Mouse (Mus musculus) G1E (cell line): Measurements from ENCODE around the gene Ube2m. TPM values are rescaled to one million over a fixed set of nuclear protein-coding genes. Genes with fewer than 3 reads are reported as not detected.

Experiments used
- ATAC-seq: 2 replicates; pipeline ENCODE4 v1.8.0; 2016; ENCODE audit warnings: mild to moderate bottlenecking; ENCODE audit not compliant: insufficient number of reproducible peaks, poor library complexity, low FRiP score, severe bottlenecking; ENCODE audit errors: extremely low read depth
- DNase-seq: peaks from one replicate; pipeline ENCODE4 v3.0.0; 2012; ENCODE audit warnings: low spot score
- H3K27me3 ChIP-seq: 2 replicates; pipeline ENCODE4 v1.6.1; 2012; ENCODE audit warnings: mild to moderate bottlenecking, low read length, inconsistent platforms; ENCODE audit not compliant: insufficient read depth
- H3K36me3 ChIP-seq: replicated peaks from 2 replicates; pipeline ENCODE3; 2012; ENCODE audit warnings: mild to moderate bottlenecking, inconsistent platforms
- H3K4me1 ChIP-seq: 2 replicates; pipeline ENCODE4 v1.6.1; 2012; ENCODE audit warnings: low read depth, low read length, inconsistent platforms, mixed read lengths; ENCODE audit not compliant: insufficient read depth
- H3K4me3 ChIP-seq: 2 replicates; pipeline ENCODE4 v1.5.1; 2012; ENCODE audit warnings: low read depth, mild to moderate bottlenecking, inconsistent platforms, low read length, moderate library complexity, mixed read lengths
- H3K9me3 ChIP-seq: replicated peaks from 2 replicates; pipeline ENCODE4 v1.6.1; 2012; ENCODE audit warnings: inconsistent platforms
- CTCF ChIP-seq: IDR thresholded peaks from 2 replicates; pipeline ENCODE4 v1.5.1; 2012; ENCODE audit warnings: low read depth, low read length, inconsistent platforms, mixed read lengths
- GATA1 ChIP-seq: IDR thresholded peaks from 2 replicates; pipeline ENCODE4 v1.6.1; 2012; ENCODE audit warnings: borderline replicate concordance, low read length, inconsistent platforms, mixed read lengths
- GATA2 ChIP-seq: IDR thresholded peaks from 2 replicates; pipeline ENCODE4 v1.6.1; 2012; ENCODE audit warnings: low read depth, low read length, inconsistent platforms, borderline replicate concordance
- POLR2AphosphoS5 ChIP-seq: IDR thresholded peaks from 2 replicates; pipeline ENCODE4 v1.6.1; 2012; ENCODE audit warnings: low read depth, low read length, inconsistent platforms; ENCODE audit not compliant: insufficient replicate concordance
- TAL1 ChIP-seq: conservative IDR thresholded peaks from 2 replicates; pipeline ENCODE4 v1.6.1; 2012; ENCODE audit warnings: low read depth, low read length, inconsistent platforms, mixed read lengths
- polyA plus RNA-seq: library from polyadenylated mRNA; stranded (reverse); fragments of >175 nt; gene quantifications from 2 replicates; pipeline ENCODE4 v1.2.3, GENCODE M21; 2012
- total RNA-seq, 2 experiments: library from RNA; stranded (forward) in 1 of 2; stranded (reverse) in 1 of 2; fragments of 200-1000 nt in 1 of 2; fragments of >200 nt in 1 of 2; fragmentation: Nextera tagmentation in 1 of 2; gene quantifications; 2 replicates each; pipeline ENCODE4 v1.2.3; 2014 to 2017

Ube2m gene
- total and polyA plus RNA-seq, 3 experiments, result 150 to 250 (median 151) TPM

GRCm38 (mm10) chr7:13036806-13037205 is 1.3 kb downstream of the Ube2m start:
- Histone ChIP-seq H3K9me3 (no peaks in the 10 kb centered on the region), H3K4me3 (peak overlapping the region; percentile 85), H3K4me1 (peaks cover 73% of the 10 kb centered on the region), H3K36me3 (peaks cover 60% of the 10 kb centered on the region), H3K27me3 (no peaks in the 10 kb centered on the region)
- no peak for DNase-seq
- TF ChIP-seq GATA1 (no peak), POLR2AphosphoS5 (no peak), GATA2 (no peak), TAL1 (no peak), CTCF (no peak)
- ATAC-seq, result no peak

- H3K4me1 ChIP-seq, result peaks cover 74% of the 10 kb centered on the region
- no peak for ATAC-seq
- no peaks in the 10 kb centered on the region for H3K9me3 ChIP-seq
- TF ChIP-seq POLR2AphosphoS5 (no peak), CTCF (no peak), GATA1 (no peak), TAL1 (no peak), GATA2 (no peak)
- no peaks in the 10 kb centered on the region for H3K27me3 ChIP-seq
- peaks cover 64% of the 10 kb centered on the region for H3K36me3 ChIP-seq
- DNase-seq, result no peak
- H3K4me3 ChIP-seq, result peak overlapping the region; percentile 83
These were observed 2.7 kb downstream of the Ube2m start for GRCm38 (mm10) chr7:13035211-13035855.

DNA sequence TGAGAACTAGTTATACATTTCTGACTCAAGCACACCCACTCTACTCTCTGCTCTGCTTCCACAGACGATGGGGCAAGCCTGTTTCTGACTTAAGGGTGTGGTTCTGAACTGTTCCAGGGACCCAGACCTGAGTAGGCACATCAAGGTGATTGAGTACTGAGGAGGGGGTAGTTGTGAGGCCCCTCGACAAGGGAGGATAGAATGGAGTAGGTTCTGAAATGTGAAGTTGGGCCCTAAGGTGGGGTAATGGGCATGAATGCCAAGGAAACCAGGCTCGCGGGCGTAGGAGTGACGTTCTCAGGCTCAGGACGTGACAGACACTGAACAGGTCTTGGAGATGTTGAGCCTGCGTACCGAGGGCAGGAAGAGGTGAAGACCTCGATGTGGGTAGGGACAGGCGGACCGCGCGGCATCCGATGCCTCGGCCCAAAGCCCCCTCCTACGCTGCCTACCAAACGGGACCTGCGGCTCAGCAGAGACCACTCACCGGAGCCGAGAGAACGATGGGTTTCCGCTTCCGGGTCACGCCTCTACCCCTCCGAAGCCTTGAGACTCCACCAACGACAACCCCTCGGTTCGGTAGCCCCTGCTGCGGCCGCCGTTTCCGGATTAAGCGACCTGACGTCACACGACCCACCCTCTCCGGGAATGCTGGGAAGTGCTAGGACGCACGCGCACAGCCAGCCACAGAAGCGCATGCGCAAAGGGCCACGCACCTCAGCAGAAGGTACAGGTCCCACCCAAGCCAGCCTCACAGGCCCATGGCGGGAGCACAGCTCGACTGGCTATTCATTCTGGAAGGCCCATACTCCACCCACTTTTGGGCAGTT is 3.7 kb downstream of the Ube2m start, which contains the start of gene Chmp2a:
TSS of gene Chmp2a (minus strand) at position 660 of the 830 bp plus-strand sequence.
- H3K36me3 ChIP-seq, result peaks cover 73% of the 10 kb centered on the region
- H3K4me3 ChIP-seq, result peak within 1 kb of the TSS; percentile 83

GRCm38 (mm10) chr7:13033451-13034147 is 4.5 kb downstream of the Ube2m start:
- no peaks in the 10 kb centered on the region for H3K27me3 ChIP-seq
- TF ChIP-seq POLR2AphosphoS5, result peak; percentile 29; the same call in 1 of the 2 replicates
- no peak for TF ChIP-seq GATA1
- H3K9me3 ChIP-seq, result no peaks in the 10 kb centered on the region
- DNase-seq (no peak), ATAC-seq (no peak)
- peaks cover 80% of the 10 kb centered on the region for H3K36me3 ChIP-seq
- H3K4me1 ChIP-seq, result peaks cover 73% of the 10 kb centered on the region
- peak overlapping the region; percentile 83 for H3K4me3 ChIP-seq

More for the DNA sequence above, 3.7 kb downstream of the Ube2m start, which contains the start of gene Chmp2a:
- DNase-seq (peak; percentile 93), ATAC-seq (peak; percentile 73)
- TF ChIP-seq GATA1 (no peak), POLR2AphosphoS5 (peak; percentile 94; the same call in 1 of the 2 replicates), GATA2 (no peak), CTCF (no peak), TAL1 (no peak)
- Histone ChIP-seq H3K4me1 (peaks cover 73% of the 10 kb centered on the region), H3K9me3 (no peaks in the 10 kb centered on the region), H3K27me3 (no peaks in the 10 kb centered on the region)

- TF ChIP-seq GATA1 (no peak), GATA2 (no peak), TAL1 (no peak), POLR2AphosphoS5 (no peak; the same call in 1 of the 2 replicates), CTCF (no peak)
- H3K4me3 ChIP-seq, result no peak overlapping the region
- ATAC-seq, result no peak
- H3K27me3 ChIP-seq, result no peaks in the 10 kb centered on the region
- no peak for DNase-seq
- H3K36me3 ChIP-seq, result peaks cover 91% of the 10 kb centered on the region
- H3K4me1 ChIP-seq, result peaks cover 80% of the 10 kb centered on the region
- no peaks in the 10 kb centered on the region for H3K9me3 ChIP-seq
These were observed 5.5 kb downstream of the Ube2m start for GRCm38 (mm10) chr7:13032541-13032940.
